Mouse (Mus musculus): ENCODE data around the gene Inf2. TPM values are rescaled to one million over a fixed set of nuclear protein-coding genes. Genes with fewer than 3 reads are reported as not detected.

Inf2 gene
- polyA plus RNA-seq, 1 experiment from 2014 or later, result 2.4 TPM

GRCm38 (mm10) chr12:112552520-112552919, 36.1 kb upstream of the Inf2 start:
- ATAC-seq, result peak; percentile 20; the same call in 1 of the 2 replicates
- no peak overlapping the region for H3K9ac ChIP-seq
- no peaks in the 10 kb centered on the region for H3K27me3 ChIP-seq
- no peak overlapping the region for H3K4me3 ChIP-seq
- no peaks in the 10 kb centered on the region for H3K36me3 ChIP-seq (ENCODE audit: poor library complexity, severe bottlenecking)
- no peaks in the 10 kb centered on the region for H3K9me3 ChIP-seq (replicated peaks)
- no peak overlapping the region for H3K4me2 ChIP-seq
- no peak overlapping the region; the same call in 1 of the 2 replicates for H3K27ac ChIP-seq
- WGBS, result 75% methylated on average over 5 of the region's 5 CpGs
- peaks cover 21% of the 10 kb centered on the region for H3K4me1 ChIP-seq

GRCm38 (mm10) chr12:112554900-112555299, 33.7 kb upstream of the Inf2 start:
- Histone ChIP-seq H3K4me2 (no peak overlapping the region), H3K27me3 (no peaks in the 10 kb centered on the region), H3K36me3 (ENCODE audit: poor library complexity, severe bottlenecking) (no peaks in the 10 kb centered on the region), H3K9ac (no peak overlapping the region), H3K9me3 (replicated peaks) (no peaks in the 10 kb centered on the region), H3K4me3 (no peak overlapping the region), H3K4me1 (peaks cover 21% of the 10 kb centered on the region), H3K27ac (no peak overlapping the region)
- 24% methylated on average over 12 of the region's 12 CpGs for WGBS
- ATAC-seq, result no peak

GRCm38 (mm10) chr12:112556531-112557060, 32.0 kb upstream of the Inf2 start:
- Histone ChIP-seq H3K9ac (no peak overlapping the region), H3K4me1 (peaks cover 17% of the 10 kb centered on the region), H3K27me3 (no peaks in the 10 kb centered on the region), H3K27ac (no peak overlapping the region), H3K9me3 (replicated peaks) (no peaks in the 10 kb centered on the region), H3K4me3 (no peak overlapping the region), H3K4me2 (no peak overlapping the region), H3K36me3 (ENCODE audit: poor library complexity, severe bottlenecking) (no peaks in the 10 kb centered on the region)
- WGBS, result 76% methylated on average over 9 of the region's 9 CpGs
- no peak for ATAC-seq

- H3K27ac ChIP-seq, result no peak overlapping the region
- no peak overlapping the region for H3K4me2 ChIP-seq
- WGBS, result 74% methylated on average over 5 of the region's 5 CpGs
- H3K36me3 ChIP-seq (ENCODE audit: poor library complexity, severe bottlenecking), result no peaks in the 10 kb centered on the region
- ATAC-seq, result no peak
- H3K9ac ChIP-seq, result no peak overlapping the region
- H3K27me3 ChIP-seq, result no peaks in the 10 kb centered on the region
- peaks cover 12% of the 10 kb centered on the region; the same call in 1 of the 2 replicates for H3K4me1 ChIP-seq
- no peak overlapping the region for H3K4me3 ChIP-seq
- no peaks in the 10 kb centered on the region for H3K9me3 ChIP-seq (replicated peaks)
Observed at GRCm38 (mm10) chr12:112557219-112557618, 31.4 kb upstream of the Inf2 start.

GRCm38 (mm10) chr12:112559231-112559630, 29.4 kb upstream of the Inf2 start:
- 48% methylated on average over 3 of the region's 3 CpGs for WGBS
- Histone ChIP-seq H3K9me3 (replicated peaks) (no peaks in the 10 kb centered on the region), H3K36me3 (ENCODE audit: poor library complexity, severe bottlenecking) (no peaks in the 10 kb centered on the region), H3K4me2 (no peak overlapping the region), H3K27me3 (no peaks in the 10 kb centered on the region), H3K27ac (no peak overlapping the region), H3K4me3 (no peak overlapping the region), H3K9ac (no peak overlapping the region), H3K4me1 (0 out of 2 replicates have a peak, but pooled peaks cover 5% of the 10 kb centered on the region)
- ATAC-seq, result no peak

- Histone ChIP-seq H3K4me3 (no peak overlapping the region), H3K9ac (no peak overlapping the region), H3K9me3 (replicated peaks) (no peaks in the 10 kb centered on the region), H3K27ac (no peak overlapping the region), H3K4me1 (0 out of 2 replicates have a peak, but pooled peaks cover 5% of the 10 kb centered on the region), H3K36me3 (ENCODE audit: poor library complexity, severe bottlenecking) (no peaks in the 10 kb centered on the region), H3K27me3 (no peaks in the 10 kb centered on the region), H3K4me2 (no peak overlapping the region)
- no peak for ATAC-seq
- WGBS, result 77% methylated on average over 6 of the region's 6 CpGs
Observed at GRCm38 (mm10) chr12:112559671-112560070, 28.9 kb upstream of the Inf2 start.

GRCm38 (mm10) chr12:112560176-112560797, 28.3 kb upstream of the Inf2 start:
- no peaks in the 10 kb centered on the region for H3K27me3 ChIP-seq
- H3K4me2 ChIP-seq, result no peak overlapping the region
- no peaks in the 10 kb centered on the region for H3K4me1 ChIP-seq
- H3K27ac ChIP-seq, result no peak overlapping the region
- ATAC-seq, result no peak
- WGBS, result 55% methylated on average over 4 of the region's 5 CpGs
- no peak overlapping the region for H3K4me3 ChIP-seq
- H3K9ac ChIP-seq, result no peak overlapping the region
- H3K36me3 ChIP-seq (ENCODE audit: poor library complexity, severe bottlenecking), result no peaks in the 10 kb centered on the region
- no peaks in the 10 kb centered on the region for H3K9me3 ChIP-seq (replicated peaks)

GRCm38 (mm10) chr12:112561163-112561562, 27.4 kb upstream of the Inf2 start:
- H3K27ac ChIP-seq, result no peak overlapping the region
- H3K27me3 ChIP-seq, result no peaks in the 10 kb centered on the region
- 78% methylated on average over 3 of the region's 3 CpGs for WGBS
- no peak for ATAC-seq
- H3K36me3 ChIP-seq (ENCODE audit: poor library complexity, severe bottlenecking), result no peaks in the 10 kb centered on the region
- no peak overlapping the region for H3K4me2 ChIP-seq
- no peak overlapping the region for H3K9ac ChIP-seq
- H3K4me1 ChIP-seq, result no peaks in the 10 kb centered on the region
- no peak overlapping the region for H3K4me3 ChIP-seq
- H3K9me3 ChIP-seq (replicated peaks), result no peaks in the 10 kb centered on the region

GRCm38 (mm10) chr12:112562462-112562861, 26.1 kb upstream of the Inf2 start:
- Histone ChIP-seq H3K4me2 (no peak overlapping the region), H3K36me3 (ENCODE audit: poor library complexity, severe bottlenecking) (no peaks in the 10 kb centered on the region), H3K4me1 (no peaks in the 10 kb centered on the region), H3K9me3 (replicated peaks) (no peaks in the 10 kb centered on the region), H3K9ac (no peak overlapping the region), H3K4me3 (no peak overlapping the region), H3K27ac (no peak overlapping the region), H3K27me3 (no peaks in the 10 kb centered on the region)
- no peak for ATAC-seq
- WGBS, result 82% methylated on average over 5 of the region's 5 CpGs

- Histone ChIP-seq H3K4me3 (no peak overlapping the region), H3K36me3 (ENCODE audit: poor library complexity, severe bottlenecking) (no peaks in the 10 kb centered on the region), H3K9me3 (replicated peaks) (no peaks in the 10 kb centered on the region), H3K27ac (no peak overlapping the region), H3K4me2 (no peak overlapping the region), H3K9ac (no peak overlapping the region), H3K27me3 (no peaks in the 10 kb centered on the region), H3K4me1 (no peaks in the 10 kb centered on the region)
- 86% methylated on average over 6 of the region's 6 CpGs for WGBS
- no peak for ATAC-seq
Observed at GRCm38 (mm10) chr12:112563011-112563410, 25.6 kb upstream of the Inf2 start.

GRCm38 (mm10) chr12:112570160-112570559, 18.4 kb upstream of the Inf2 start:
- no peak for ATAC-seq

GRCm38 (mm10) chr12:112571064-112571463, 17.5 kb upstream of the Inf2 start:
- H3K36me3 ChIP-seq (ENCODE audit: poor library complexity, severe bottlenecking), result no peaks in the 10 kb centered on the region

More at GRCm38 (mm10) chr12:112570160-112570559, 18.4 kb upstream of the Inf2 start:
- no peak overlapping the region for H3K4me2 ChIP-seq
- no peaks in the 10 kb centered on the region for H3K9me3 ChIP-seq (replicated peaks)
- no peak overlapping the region for H3K27ac ChIP-seq
- 91% methylated on average over 8 of the region's 8 CpGs for WGBS
- no peak overlapping the region for H3K4me3 ChIP-seq
- H3K4me1 ChIP-seq, result no peaks in the 10 kb centered on the region
- H3K36me3 ChIP-seq (ENCODE audit: poor library complexity, severe bottlenecking), result no peaks in the 10 kb centered on the region
- H3K9ac ChIP-seq, result no peak overlapping the region
- H3K27me3 ChIP-seq, result 0 out of 2 replicates have a peak, but pooled peaks cover 3% of the 10 kb centered on the region

More at GRCm38 (mm10) chr12:112571064-112571463, 17.5 kb upstream of the Inf2 start:
- peaks cover 4% of the 10 kb centered on the region; the same call in 1 of the 2 replicates for H3K4me1 ChIP-seq
- H3K27ac ChIP-seq, result no peak overlapping the region
- no peak for ATAC-seq
- no peak overlapping the region for H3K4me2 ChIP-seq
- H3K9me3 ChIP-seq (replicated peaks), result no peaks in the 10 kb centered on the region
- H3K9ac ChIP-seq, result no peak overlapping the region
- no peak overlapping the region for H3K4me3 ChIP-seq
- 67% methylated on average over 6 of the region's 6 CpGs for WGBS
- 0 out of 2 replicates have a peak, but pooled peaks cover 3% of the 10 kb centered on the region for H3K27me3 ChIP-seq

Data from forebrain, embryonic 13.5 days (tissue).